9 mouse cellular contexts compared by ENCODE assay signal in the genomic region with DNA sequence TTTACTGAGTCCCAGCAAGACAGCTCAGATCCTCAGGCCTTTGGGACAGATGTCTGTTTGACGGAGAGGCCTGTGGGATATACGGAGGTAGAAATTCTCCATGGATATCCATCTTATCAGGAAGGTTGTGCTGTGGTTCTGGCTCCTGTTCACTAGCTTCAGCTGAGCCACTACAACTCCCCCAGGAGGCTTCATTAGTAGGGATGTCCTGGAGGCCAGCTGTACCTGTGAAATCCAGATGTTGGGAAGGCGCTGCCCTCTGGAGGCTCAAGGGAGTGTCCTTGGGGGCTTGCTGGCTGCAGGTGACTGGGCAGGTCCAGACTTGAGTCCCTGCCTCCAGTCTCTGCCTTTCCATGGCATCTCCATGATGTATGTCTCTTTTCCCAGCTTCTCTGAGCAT.
DNase-seq lines count a peak whose midpoint lies in the region; ATAC-seq lines count a peak whose summit lies in the region.
"Had no signal": no experiment of that assay in that cellular context is flagged by ENCODE, and none has a peak within 500 bp of the region (broad histone marks: within the 10 kb centered on the region; RNA-seq: fewer than 3 reads in every experiment).

No protein-coding gene starts in this region.

- no peaks in the 10 kb centered on the region for H3K36me3 ChIP-seq in heart, embryonic 14.5 days (ENCODE audit: control insufficient read depth, insufficient read depth, low read length)
- no peaks in the 10 kb centered on the region for H3K36me3 ChIP-seq in lung, embryonic 16.5 days (ENCODE audit: control insufficient read depth, insufficient read depth, low read length)
- H3K36me3 ChIP-seq in limb, embryonic 15.5 days = no peaks in the 10 kb centered on the region

- H3K4me1 ChIP-seq in heart, embryonic 14.5 days (ENCODE audit: control insufficient read depth in 2 of 2, insufficient read depth in 2 of 2, low read length in 2 of 2) = peaks cover 53 to 61% of the 10 kb centered on the region in 2 experiments
- H3K4me1 ChIP-seq in lung, embryonic 16.5 days (replicated peaks; ENCODE audit: control insufficient read depth, insufficient read depth, low read length) = peaks cover 58% of the 10 kb centered on the region
- peaks cover 15% of the 10 kb centered on the region for H3K4me1 ChIP-seq in brown adipose tissue, adult 24 weeks (ENCODE audit: control insufficient read depth, insufficient read depth, insufficient read length, low read length)
- H3K4me1 ChIP-seq in limb, embryonic 15.5 days = peaks cover 86% of the 10 kb centered on the region

- no peak for ATAC-seq in heart, embryonic 14.5 days (ENCODE audit: insufficient number of reproducible peaks, insufficient read depth, low FRiP score, low read depth)
- no peak for ATAC-seq in lung, embryonic 16.5 days (ENCODE audit: low read depth)
- no peak for ATAC-seq in limb, embryonic 15.5 days (ENCODE audit: insufficient number of reproducible peaks, low FRiP score, low TSS enrichment, low read depth)

- H3K27me3 ChIP-seq in heart, embryonic 14.5 days (ENCODE audit: control insufficient read depth, insufficient read depth, low read length) = no peaks in the 10 kb centered on the region
- H3K27me3 ChIP-seq in lung, embryonic 16.5 days (ENCODE audit: control insufficient read depth, insufficient read depth, low read depth, low read length) = no peaks in the 10 kb centered on the region
- no peaks in the 10 kb centered on the region for H3K27me3 ChIP-seq in limb, embryonic 15.5 days

- H3K4me2 ChIP-seq in heart, embryonic 14.5 days (ENCODE audit: low read length) = peak overlapping the region; percentile 23; the same call in 1 of the 2 replicates
- H3K4me2 ChIP-seq in lung, embryonic 16.5 days (ENCODE audit: low read depth, low read length) = no peak overlapping the region
- H3K4me2 ChIP-seq in limb, embryonic 15.5 days = no peak overlapping the region

- H3K9me3 ChIP-seq in heart, embryonic 14.5 days (ENCODE audit: control insufficient read depth, low read length) = peaks cover 2% of the 10 kb centered on the region; the same call in 1 of the 2 replicates
- no peaks in the 10 kb centered on the region for H3K9me3 ChIP-seq in lung, embryonic 16.5 days (ENCODE audit: control insufficient read depth, low read length)
- no peaks in the 10 kb centered on the region for H3K9me3 ChIP-seq in limb, embryonic 15.5 days

- 51% methylated on average over 3 of the region's 3 CpGs for WGBS in heart, embryonic 14.5 days
- 71% methylated on average over 3 of the region's 3 CpGs for WGBS in lung, embryonic 16.5 days
- 39% methylated on average over 3 of the region's 3 CpGs for WGBS in limb, embryonic 15.5 days

- intact Hi-C loops in heart, postnatal 14 days (cut with DNase I) = loop anchor here (5.0 kb wide), 1 partner anchor 107 kb away; no protein-coding TSS in a partner anchor

- DNase-seq in heart, postnatal 14 days = no peak
- DNase-seq in lung, postnatal 14 days = no peak
- DNase-seq in left cerebral cortex, adult 8-10 months (ENCODE audit: low spot score in 2 of 2) = no peak
- DNase-seq in cerebellum, postnatal 14 days = no peak
- DNase-seq: thymus, adult 2 months had no signal

- no peak overlapping the region for H3K4me3 ChIP-seq in heart, embryonic 14.5 days (ENCODE audit: control insufficient read depth in 1 of 2, insufficient read depth in 1 of 2, low read depth in 1 of 2, low read length in 2 of 2)
- no peak overlapping the region for H3K4me3 ChIP-seq in lung, embryonic 16.5 days (ENCODE audit: low read length)
- H3K4me3 ChIP-seq in brown adipose tissue, adult 24 weeks (ENCODE audit: insufficient read depth, low read depth, low read length) = no peak overlapping the region
- no peak overlapping the region for H3K4me3 ChIP-seq in limb, embryonic 15.5 days

- H3K27ac ChIP-seq in heart, embryonic 14.5 days (replicated peaks in 1 of 2; ENCODE audit: control insufficient read depth in 1 of 2, insufficient read depth in 1 of 2, low read depth in 2 of 2, low read length in 2 of 2) = peak overlapping the region; percentile 54 to 66
- H3K27ac ChIP-seq in lung, embryonic 16.5 days (ENCODE audit: low read length) = peak overlapping the region; percentile 48
- peak overlapping the region; percentile 27; the same call in 1 of the 2 replicates for H3K27ac ChIP-seq in brown adipose tissue, adult 24 weeks (replicated peaks; ENCODE audit: low read depth, low read length)
- H3K27ac ChIP-seq in limb, embryonic 15.5 days = peak overlapping the region; percentile 69

- peak overlapping the region; percentile 47; the same call in 1 of the 2 replicates for H3K9ac ChIP-seq in heart, embryonic 14.5 days (ENCODE audit: low read length)
- 0 out of 2 replicates have a peak overlapping the region, but pooled peaks have one; percentile 7 for H3K9ac ChIP-seq in lung, embryonic 16.5 days (ENCODE audit: low read length)
- no peak overlapping the region for H3K9ac ChIP-seq in limb, embryonic 15.5 days
